Mouse (Mus musculus) thymus, adult 2 months (tissue): ENCODE measurements around the gene Prkcg. TPM values are rescaled to one million over a fixed set of nuclear protein-coding genes. Genes with fewer than 3 reads are reported as not detected.

Experiments used
- DNase-seq: peaks from one replicate; pipeline ENCODE4 v3.0.0; 2021
- H3K27ac ChIP-seq: fragments of 200-500 bp; 2 replicates; pipeline ENCODE4 v1.5.1; 2012; ENCODE audit warnings: low read length, control low read depth; ENCODE audit not compliant: control insufficient read depth, insufficient read depth
- H3K27me3 ChIP-seq: fragments of 200-500 bp; 2 replicates; pipeline ENCODE4 v1.6.1; 2012; ENCODE audit warnings: mild to moderate bottlenecking, low read length, moderate library complexity, mixed read lengths; ENCODE audit not compliant: control insufficient read depth, insufficient read depth
- H3K36me3 ChIP-seq: fragments of 200-500 bp; 2 replicates; pipeline ENCODE4 v1.6.1; 2012; ENCODE audit warnings: mild to moderate bottlenecking, low read length, moderate library complexity; ENCODE audit not compliant: control insufficient read depth, insufficient read depth
- H3K4me1 ChIP-seq: fragments of 200-500 bp; replicated peaks from 2 replicates; pipeline ENCODE4 v1.6.1; 2012; ENCODE audit warnings: low read length; ENCODE audit not compliant: control insufficient read depth, insufficient read depth
- H3K4me3 ChIP-seq: fragments of 200-500 bp; 2 replicates; pipeline ENCODE4 v1.5.1; 2012; ENCODE audit warnings: mild to moderate bottlenecking, low read length, control low read depth, moderate library complexity; ENCODE audit not compliant: control insufficient read depth, insufficient read depth
- CTCF ChIP-seq: fragments of 200-500 bp; IDR thresholded peaks from 2 replicates; pipeline ENCODE4 v1.5.1; 2012; ENCODE audit warnings: mild to moderate bottlenecking, control low read depth, low read length, moderate library complexity, borderline replicate concordance; ENCODE audit not compliant: control insufficient read depth, poor library complexity, insufficient read depth; ENCODE audit errors: extremely low read depth
- POLR2A ChIP-seq: fragments of 200-500 bp; IDR thresholded peaks from 2 replicates; pipeline ENCODE4 v1.6.1; 2012; ENCODE audit warnings: mild to moderate bottlenecking, low read length, control low read depth, moderate library complexity; ENCODE audit not compliant: control insufficient read depth, poor library complexity, insufficient read depth; ENCODE audit errors: extremely low read depth
- WGBS: fragments of 180-500 bp; shearing (Covaris S2); methylation state at CpG from one replicate; pipeline ENCODE4 v1.1.7; 2018; 5-methylcytosine and 5-hydroxymethylcytosine counted together
- polyA plus RNA-seq: library from polyadenylated mRNA; depleted of rRNA; stranded (reverse); fragments of >200 nt; gene quantifications from 2 replicates; pipeline ENCODE4 v1.2.3, GENCODE M21; 2012

Prkcg gene
- polyA plus RNA-seq, 1 experiment = 0.86 TPM

GRCm38 (mm10) chr7:3310233-3310632 lies 21.3 kb downstream of the Prkcg start:
- DNase-seq = no peak
- Histone ChIP-seq H3K36me3 (no peaks in the 10 kb centered on the region), H3K4me1 (no peaks in the 10 kb centered on the region), H3K4me3 (no peak overlapping the region), H3K27ac (no peak overlapping the region), H3K27me3 (no peaks in the 10 kb centered on the region)
- no peak for TF ChIP-seq POLR2A
- no peak for TF ChIP-seq CTCF
- WGBS = 96% methylated on average over 7 of the region's 7 CpGs

DNA sequence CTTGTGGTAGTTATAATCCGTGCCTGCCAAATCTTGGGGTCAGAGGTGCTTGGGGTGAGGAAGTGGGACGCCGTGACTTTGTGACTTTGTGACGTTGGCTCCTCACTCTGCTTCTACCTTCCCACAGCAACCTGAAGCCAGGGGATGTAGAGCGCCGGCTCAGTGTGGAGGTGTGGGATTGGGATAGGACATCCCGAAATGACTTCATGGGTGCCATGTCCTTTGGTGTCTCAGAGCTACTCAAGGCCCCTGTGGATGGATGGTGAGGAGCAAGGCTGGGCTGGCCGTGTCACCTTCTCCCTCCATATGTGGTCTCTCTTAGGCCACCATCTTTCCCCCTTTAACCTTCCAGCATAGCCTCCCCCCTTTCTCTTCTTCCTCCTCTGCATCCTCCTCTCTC lies 24.6 kb downstream of the Prkcg start:
- Histone ChIP-seq H3K4me3 (no peak overlapping the region), H3K27me3 (no peaks in the 10 kb centered on the region), H3K4me1 (no peaks in the 10 kb centered on the region), H3K36me3 (no peaks in the 10 kb centered on the region), H3K27ac (no peak overlapping the region)
- DNase-seq = no peak
- 88% methylated on average over 8 of the region's 8 CpGs for WGBS
- TF ChIP-seq POLR2A = no peak
- TF ChIP-seq CTCF = no peak

DNA sequence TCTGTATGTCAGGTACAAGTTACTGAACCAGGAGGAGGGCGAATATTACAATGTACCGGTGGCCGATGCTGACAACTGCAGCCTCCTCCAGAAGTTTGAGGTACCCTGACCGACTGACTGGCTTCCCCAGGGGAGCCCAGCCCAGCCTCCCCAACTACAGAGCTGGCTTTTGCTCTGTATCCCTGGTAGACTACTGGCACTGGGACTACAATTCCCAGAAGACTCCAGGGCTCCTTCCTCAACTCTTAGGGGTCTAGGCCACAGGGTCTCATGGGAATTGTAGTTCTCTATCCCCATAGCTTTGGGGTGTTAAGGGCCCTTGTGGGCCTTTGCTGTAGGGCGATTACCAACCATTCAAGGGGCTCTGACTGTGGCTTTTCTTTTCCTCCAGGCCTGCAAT lies 25.1 kb downstream of the Prkcg start:
- Histone ChIP-seq H3K4me1 (no peaks in the 10 kb centered on the region), H3K27me3 (no peaks in the 10 kb centered on the region), H3K4me3 (no peak overlapping the region), H3K27ac (no peak overlapping the region), H3K36me3 (no peaks in the 10 kb centered on the region)
- WGBS = 81% methylated on average over 5 of the region's 5 CpGs
- no peak for TF ChIP-seq POLR2A
- TF ChIP-seq CTCF = no peak
- DNase-seq = no peak

GRCm38 (mm10) chr7:3317704-3318103 lies 28.7 kb downstream of the Prkcg start:
- 62% methylated on average over 4 of the region's 4 CpGs for WGBS
- no peak overlapping the region for H3K4me3 ChIP-seq
- H3K4me1 ChIP-seq = no peaks in the 10 kb centered on the region
- H3K27me3 ChIP-seq = no peaks in the 10 kb centered on the region
- H3K27ac ChIP-seq = no peak overlapping the region
- no peaks in the 10 kb centered on the region for H3K36me3 ChIP-seq
- no peak for DNase-seq
- TF ChIP-seq POLR2A = no peak
- TF ChIP-seq CTCF = no peak

GRCm38 (mm10) chr7:3320856-3321255 lies 31.9 kb downstream of the Prkcg start:
- no peak overlapping the region for H3K27ac ChIP-seq
- no peak overlapping the region for H3K4me3 ChIP-seq
- 73% methylated on average over 3 of the region's 3 CpGs for WGBS
- no peaks in the 10 kb centered on the region for H3K36me3 ChIP-seq
- no peak for DNase-seq
- H3K27me3 ChIP-seq = no peaks in the 10 kb centered on the region
- no peaks in the 10 kb centered on the region for H3K4me1 ChIP-seq
- TF ChIP-seq POLR2A (no peak), CTCF (no peak)

DNA sequence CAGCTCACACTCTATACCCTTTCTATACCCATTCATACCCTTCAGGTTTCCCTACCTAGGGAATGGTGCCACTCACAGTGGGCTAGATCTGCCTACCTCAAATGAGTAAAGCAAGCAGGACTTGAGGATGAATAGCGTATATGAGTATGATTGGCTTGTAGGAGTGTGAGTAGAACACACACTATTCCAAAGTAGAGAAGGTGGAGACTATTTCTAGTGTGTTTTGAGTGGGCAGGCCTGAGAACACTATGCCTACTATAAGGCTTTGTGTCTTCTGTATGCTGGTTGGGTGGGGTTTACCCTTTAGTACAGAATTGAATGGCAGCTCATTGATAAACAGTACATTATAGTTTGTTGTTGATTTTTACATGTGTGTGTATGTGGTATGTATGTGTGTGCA lies 34.8 kb downstream of the Prkcg start:
- Histone ChIP-seq H3K4me1 (no peaks in the 10 kb centered on the region), H3K36me3 (no peaks in the 10 kb centered on the region), H3K4me3 (no peak overlapping the region), H3K27ac (no peak overlapping the region), H3K27me3 (no peaks in the 10 kb centered on the region)
- TF ChIP-seq POLR2A (no peak), CTCF (no peak)
- 96% methylated on average over 1 of the region's 1 CpGs for WGBS
- DNase-seq = no peak

DNA sequence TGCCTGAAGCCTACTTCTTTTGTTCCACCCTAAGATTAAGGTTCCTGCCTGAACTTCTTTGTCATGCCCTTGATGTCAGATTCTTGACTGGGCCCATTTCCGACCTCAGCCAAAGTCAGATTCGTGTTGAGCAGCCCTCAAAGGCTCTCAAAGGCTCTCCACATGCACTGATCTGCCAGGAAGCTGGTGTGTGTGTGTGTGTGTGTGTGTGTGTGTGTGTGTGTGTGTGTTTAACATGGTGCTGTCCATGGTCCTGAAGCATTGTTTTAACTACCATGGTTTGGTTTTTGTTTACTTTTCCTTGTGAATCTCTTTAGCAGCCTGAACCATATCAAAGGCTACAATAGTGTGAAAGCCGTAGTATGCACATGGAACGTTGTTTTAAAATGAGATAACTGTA lies 39.0 kb downstream of the Prkcg start:
- DNase-seq = no peak
- Histone ChIP-seq H3K36me3 (no peaks in the 10 kb centered on the region), H3K4me3 (no peak overlapping the region), H3K27me3 (no peaks in the 10 kb centered on the region), H3K4me1 (no peaks in the 10 kb centered on the region), H3K27ac (no peak overlapping the region)
- TF ChIP-seq POLR2A (no peak), CTCF (no peak)
- WGBS = 77% methylated on average over 4 of the region's 4 CpGs
